Mouse (Mus musculus) liver, postnatal 0 days (tissue): ENCODE results near the gene Ntrk2. TPM values are rescaled to one million over a fixed set of nuclear protein-coding genes. Genes with fewer than 3 reads are reported as not detected.

Source experiments
- ATAC-seq: fragments of 200-750 bp; cut with Nextera tagmentation; 2 replicates; pipeline ENCODE4 v1.8.0; 2017; ENCODE audit warnings: mild to moderate bottlenecking, moderate library complexity
- DNase-seq: peaks from one replicate; pipeline ENCODE4 v3.0.0-alpha.2; 2016
- H3K27ac ChIP-seq: fragments of 300-500 bp; sonication (generic); 2 replicates; pipeline ENCODE4 v1.5.1; 2014; ENCODE audit warnings: antibody characterized with exemption, moderate library complexity, mild to moderate bottlenecking, low read depth
- H3K27me3 ChIP-seq: fragments of 300-500 bp; sonication (generic); 2 replicates; pipeline ENCODE4 v1.6.1; 2014; ENCODE audit warnings: low read length, control low read depth, mixed read lengths; ENCODE audit not compliant: insufficient read depth
- H3K36me3 ChIP-seq: fragments of 300-500 bp; sonication (generic); replicated peaks from 2 replicates; pipeline ENCODE4 v1.6.1; 2014; ENCODE audit warnings: mild to moderate bottlenecking, control low read depth, low read length, moderate library complexity, mixed read lengths; ENCODE audit not compliant: insufficient read depth
- H3K4me1 ChIP-seq: fragments of 300-500 bp; sonication (generic); 2 replicates; pipeline ENCODE4 v1.6.1; 2014; ENCODE audit warnings: antibody characterized with exemption, mild to moderate bottlenecking, control low read depth; ENCODE audit not compliant: insufficient read depth
- H3K4me2 ChIP-seq: fragments of 300-500 bp; sonication (generic); 2 replicates; pipeline ENCODE4 v1.6.1; 2014; ENCODE audit warnings: low read depth, mild to moderate bottlenecking, low read length, moderate library complexity, mixed read lengths
- H3K4me3 ChIP-seq: fragments of 300-500 bp; sonication (generic); 2 replicates; pipeline ENCODE4 v1.5.1; 2014; ENCODE audit warnings: low read depth, low read length
- H3K9ac ChIP-seq: fragments of 300-500 bp; sonication (generic); replicated peaks from 2 replicates; pipeline ENCODE4 v1.6.1; 2014; ENCODE audit warnings: mild to moderate bottlenecking, moderate library complexity
- H3K9me3 ChIP-seq: fragments of 300-500 bp; sonication (generic); 2 replicates; pipeline ENCODE4 v1.6.1; 2016; ENCODE audit warnings: mild to moderate bottlenecking, control low read depth, low read length, mixed read lengths
- CTCF ChIP-seq: sonication (generic); IDR thresholded peaks from 2 replicates; pipeline ENCODE4 v1.5.1; 2016; ENCODE audit warnings: antibody characterized with exemption, low read depth
- EP300 ChIP-seq: IDR thresholded peaks from 2 replicates; pipeline ENCODE4 v1.6.1; 2016; ENCODE audit warnings: antibody characterized with exemption, low read depth, mild to moderate bottlenecking
- WGBS: fragments of 180-500 bp; shearing (Covaris S2); extraction: QIAGEN DNeasy Blood & Tissue Kit; methylation state at CpG from one replicate; pipeline ENCODE4 v1.1.7; 2014; ENCODE audit not compliant: insufficient replicate concordance; 5-methylcytosine and 5-hydroxymethylcytosine counted together
- polyA plus RNA-seq: library from polyadenylated mRNA; unstranded; fragments of >200 nt; fragmentation: Nextera tagmentation; extraction: Ambion mirVana; gene quantifications from 2 replicates; pipeline ENCODE4 v1.2.1, GENCODE M21; 2015

Ntrk2 gene
- polyA plus RNA-seq, 1 experiment from 2014 or later = 0.21 TPM

DNA sequence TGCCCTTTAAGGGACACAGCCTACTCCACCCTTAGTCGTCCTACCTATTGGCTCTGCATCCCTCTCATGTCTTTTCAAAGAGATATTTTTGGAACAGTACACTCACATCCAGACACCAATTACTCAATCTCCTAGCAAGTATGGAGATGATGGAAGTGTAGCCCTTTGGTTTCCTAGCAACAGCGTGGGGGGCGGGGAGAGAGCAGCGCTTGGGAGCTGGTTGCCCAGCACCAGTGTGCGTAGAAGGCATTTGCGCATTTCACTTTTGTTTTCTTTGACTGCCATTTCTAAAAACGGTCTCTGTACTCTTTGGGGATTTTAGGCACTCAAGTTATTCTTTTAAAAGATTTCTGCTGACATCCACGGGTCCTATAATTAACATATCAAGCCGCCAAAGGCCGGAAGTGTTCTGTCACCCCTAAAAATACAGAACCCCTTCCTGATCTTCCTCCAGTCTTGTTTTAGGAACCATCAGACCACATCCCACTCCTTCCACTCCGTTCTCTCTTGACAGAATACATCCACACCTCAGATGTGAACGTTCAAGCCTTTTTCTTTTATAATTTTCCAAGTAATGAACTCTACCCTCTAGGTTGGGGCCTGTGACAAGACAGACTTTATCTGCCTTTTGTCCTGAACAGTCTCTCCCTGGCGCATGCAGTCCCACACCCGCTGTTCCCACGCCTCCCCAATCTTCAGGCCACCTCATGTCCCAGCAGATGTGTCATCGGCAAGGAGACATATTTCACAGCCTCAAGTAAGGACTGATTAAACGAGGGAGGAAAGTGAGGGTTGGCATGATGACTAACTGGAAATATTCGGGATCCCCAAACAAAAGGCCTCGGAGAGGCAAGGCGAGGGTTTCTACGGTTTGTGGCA, 339.5 kb downstream of the Ntrk2 start:
- H3K4me1 ChIP-seq = no peaks in the 10 kb centered on the region
- no peaks in the 10 kb centered on the region for H3K27me3 ChIP-seq
- H3K36me3 ChIP-seq = no peaks in the 10 kb centered on the region
- H3K9me3 ChIP-seq = no peaks in the 10 kb centered on the region
- H3K27ac ChIP-seq = no peak overlapping the region
- no peak overlapping the region for H3K4me2 ChIP-seq
- TF ChIP-seq CTCF (no peak), EP300 (no peak)
- ATAC-seq = no peak
- H3K9ac ChIP-seq = no peak overlapping the region
- WGBS = 58% methylated on average over 21 of the region's 21 CpGs
- DNase-seq = no peak
- H3K4me3 ChIP-seq = no peak overlapping the region

DNA sequence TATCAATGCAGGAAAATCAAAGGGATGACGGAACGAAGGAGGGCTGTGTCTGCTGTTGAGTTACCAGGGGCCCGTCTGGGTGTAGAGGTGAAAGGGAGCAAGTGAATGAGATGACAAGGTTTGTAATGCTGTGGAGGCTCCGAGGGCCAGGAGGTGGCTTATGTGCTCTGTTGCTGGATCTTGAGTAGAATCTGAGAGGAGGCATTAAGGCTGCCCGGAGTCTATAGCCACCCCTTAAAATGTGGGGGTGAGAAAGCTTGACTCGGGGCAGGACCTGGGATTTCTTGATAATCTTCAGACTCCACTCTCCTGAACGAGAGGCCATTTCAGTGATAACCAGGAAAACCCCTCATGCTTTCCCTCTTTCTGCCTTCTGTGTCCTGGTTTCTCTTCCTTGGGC, 340.2 kb downstream of the Ntrk2 start:
- Histone ChIP-seq H3K36me3 (no peaks in the 10 kb centered on the region), H3K4me2 (no peak overlapping the region), H3K9ac (no peak overlapping the region), H3K9me3 (no peaks in the 10 kb centered on the region), H3K4me3 (no peak overlapping the region), H3K27me3 (no peaks in the 10 kb centered on the region), H3K4me1 (no peaks in the 10 kb centered on the region), H3K27ac (no peak overlapping the region)
- ATAC-seq (no peak), DNase-seq (no peak)
- WGBS = 80% methylated on average over 7 of the region's 7 CpGs
- no peak for TF ChIP-seq EP300
- no peak for TF ChIP-seq CTCF

- no peaks in the 10 kb centered on the region for H3K9me3 ChIP-seq
- DNase-seq = no peak
- ATAC-seq = no peak
- no peak for TF ChIP-seq CTCF
- WGBS = 68% methylated on average over 4 of the region's 4 CpGs
- H3K4me2 ChIP-seq = no peak overlapping the region
- no peaks in the 10 kb centered on the region for H3K27me3 ChIP-seq
- H3K4me3 ChIP-seq = no peak overlapping the region
- no peak overlapping the region for H3K27ac ChIP-seq
- H3K9ac ChIP-seq = no peak overlapping the region
- H3K4me1 ChIP-seq = no peaks in the 10 kb centered on the region
- H3K36me3 ChIP-seq = no peaks in the 10 kb centered on the region
These were observed 341.6 kb downstream of the Ntrk2 start for GRCm38 (mm10) chr13:59147976-59148375.

DNA sequence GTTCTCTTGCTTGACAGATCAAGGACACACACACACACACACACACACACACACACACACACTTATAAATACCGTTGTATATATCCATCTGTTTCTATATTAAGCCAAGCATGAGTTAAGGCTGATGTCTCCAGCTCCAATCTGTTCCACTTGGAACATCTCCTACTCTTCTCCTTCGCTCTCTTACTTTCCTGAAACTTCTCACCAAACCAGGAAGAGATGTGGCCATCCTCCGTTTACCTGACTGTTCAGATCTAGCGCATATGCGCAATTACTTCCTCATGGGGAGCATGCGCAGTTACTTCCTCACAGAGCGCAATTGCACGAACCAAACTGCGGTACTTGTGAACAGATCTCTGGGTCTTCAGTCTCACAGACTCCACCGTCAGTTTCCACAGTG, 342.4 kb downstream of the Ntrk2 start:
- ATAC-seq = no peak

DNA sequence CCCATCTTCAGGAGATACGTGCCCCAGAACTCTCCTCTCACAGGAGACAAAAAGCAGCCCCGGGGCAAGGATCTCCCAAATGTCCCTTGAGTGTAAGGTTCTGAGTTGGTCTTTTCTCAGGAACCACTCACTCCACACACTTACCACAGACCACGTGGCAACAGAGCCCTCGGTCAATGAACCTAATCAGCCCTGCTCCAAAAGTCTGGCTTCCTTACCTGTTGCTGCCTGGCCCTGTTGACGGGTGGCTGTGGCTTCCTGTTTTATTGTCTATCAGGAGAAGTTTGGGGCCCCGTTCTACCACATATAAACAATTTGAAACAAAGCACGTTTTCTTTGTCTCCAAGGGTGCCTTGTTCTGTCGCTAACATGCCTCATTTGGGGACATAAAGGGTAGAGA, 357.6 kb downstream of the Ntrk2 start:
- H3K9ac ChIP-seq = no peak overlapping the region
- 60% methylated on average over 8 of the region's 8 CpGs for WGBS
- H3K36me3 ChIP-seq = no peaks in the 10 kb centered on the region
- no peak overlapping the region for H3K4me3 ChIP-seq
- DNase-seq (no peak), ATAC-seq (no peak)
- H3K4me1 ChIP-seq = no peaks in the 10 kb centered on the region
- no peak overlapping the region for H3K4me2 ChIP-seq
- no peaks in the 10 kb centered on the region for H3K9me3 ChIP-seq
- no peak for TF ChIP-seq CTCF
- TF ChIP-seq EP300 = no peak
- no peak overlapping the region for H3K27ac ChIP-seq
- no peaks in the 10 kb centered on the region for H3K27me3 ChIP-seq

More for the DNA sequence above, 342.4 kb downstream of the Ntrk2 start:
- 76% methylated on average over 10 of the region's 10 CpGs for WGBS
- DNase-seq = no peak
- Histone ChIP-seq H3K27me3 (no peaks in the 10 kb centered on the region), H3K36me3 (no peaks in the 10 kb centered on the region), H3K4me3 (no peak overlapping the region), H3K9me3 (no peaks in the 10 kb centered on the region), H3K4me1 (no peaks in the 10 kb centered on the region), H3K27ac (no peak overlapping the region), H3K4me2 (no peak overlapping the region), H3K9ac (no peak overlapping the region)
- no peak for TF ChIP-seq EP300
- no peak for TF ChIP-seq CTCF

GRCm38 (mm10) chr13:59173840-59174239, 367.5 kb downstream of the Ntrk2 start:
- no peak overlapping the region for H3K27ac ChIP-seq
- 70% methylated on average over 8 of the region's 8 CpGs for WGBS
- H3K4me3 ChIP-seq = no peak overlapping the region
- H3K27me3 ChIP-seq = no peaks in the 10 kb centered on the region
- DNase-seq = no peak
- no peaks in the 10 kb centered on the region for H3K4me1 ChIP-seq
- no peak overlapping the region for H3K4me2 ChIP-seq
- ATAC-seq = no peak
- H3K9ac ChIP-seq = no peak overlapping the region
- H3K9me3 ChIP-seq = no peaks in the 10 kb centered on the region
- H3K36me3 ChIP-seq = no peaks in the 10 kb centered on the region
- TF ChIP-seq CTCF = no peak
- no peak for TF ChIP-seq EP300
